Mouse (Mus musculus) neural tube, embryonic 15.5 days (tissue): Measurements from ENCODE around the gene Npc1l1. TPM values are rescaled to one million over a fixed set of nuclear protein-coding genes. Genes with fewer than 3 reads are reported as not detected.

ENCODE experiments used
- ATAC-seq: fragments of 200-750 bp; cut with Nextera tagmentation; 2 replicates; pipeline ENCODE4 v1.8.0; 2017; ENCODE audit warnings: mild to moderate bottlenecking, moderate TSS enrichment, moderate library complexity; ENCODE audit not compliant: low FRiP score
- H3K27ac ChIP-seq: fragments of 300-500 bp; sonication (generic); replicated peaks from 2 replicates; pipeline ENCODE4 v1.5.1; 2015; ENCODE audit warnings: mild to moderate bottlenecking, inconsistent platforms
- H3K27me3 ChIP-seq: fragments of 300-500 bp; sonication (generic); replicated peaks from 2 replicates; pipeline ENCODE4 v1.6.1; 2015; ENCODE audit warnings: inconsistent platforms
- H3K36me3 ChIP-seq: fragments of 300-500 bp; sonication (generic); 2 replicates; pipeline ENCODE4 v1.6.1; 2015; ENCODE audit warnings: inconsistent platforms
- H3K4me1 ChIP-seq: fragments of 300-500 bp; sonication (generic); 2 replicates; pipeline ENCODE4 v1.6.1; 2015; ENCODE audit warnings: inconsistent platforms
- H3K4me2 ChIP-seq: fragments of 300-500 bp; sonication (generic); 2 replicates; pipeline ENCODE4 v1.6.1; 2015; ENCODE audit warnings: inconsistent platforms, mild to moderate bottlenecking, moderate library complexity
- H3K4me3 ChIP-seq: fragments of 300-500 bp; sonication (generic); replicated peaks from 2 replicates; pipeline ENCODE4 v1.5.1; 2015; ENCODE audit warnings: mild to moderate bottlenecking, inconsistent platforms
- H3K9ac ChIP-seq: fragments of 300-500 bp; sonication (generic); replicated peaks from 2 replicates; pipeline ENCODE4 v1.6.1; 2015; ENCODE audit warnings: mild to moderate bottlenecking, inconsistent platforms
- H3K9me3 ChIP-seq: fragments of 300-500 bp; sonication (generic); replicated peaks from 2 replicates; pipeline ENCODE4 v1.6.1; 2016; ENCODE audit warnings: inconsistent platforms
- WGBS: fragments of 180-500 bp; shearing (Covaris S2); methylation state at CpG from one replicate; pipeline ENCODE4 v1.1.7; 2015; ENCODE audit warnings: mixed read lengths; 5-methylcytosine and 5-hydroxymethylcytosine counted together
- polyA plus RNA-seq: library from polyadenylated mRNA; unstranded; fragments of >200 nt; fragmentation: Nextera tagmentation; extraction: Ambion mirVana; gene quantifications from 2 replicates; pipeline ENCODE4 v1.2.1, GENCODE M21; 2015

The Npc1l1 gene
- polyA plus RNA-seq, 1 experiment from 2014 or later, result 0.09 TPM

- no peak for ATAC-seq
- H3K27me3 ChIP-seq, result no peaks in the 10 kb centered on the region
- H3K4me1 ChIP-seq, result peaks cover 29% of the 10 kb centered on the region
- no peaks in the 10 kb centered on the region for H3K9me3 ChIP-seq
- H3K4me2 ChIP-seq, result no peak overlapping the region
- WGBS, result 39% methylated on average over 8 of the region's 8 CpGs
- no peak overlapping the region for H3K9ac ChIP-seq
- no peak overlapping the region for H3K27ac ChIP-seq
- H3K36me3 ChIP-seq, result no peaks in the 10 kb centered on the region
- H3K4me3 ChIP-seq, result no peak overlapping the region
Observed at GRCm38 (mm10) chr11:6177781-6178420, 52.0 kb downstream of the Npc1l1 start.

- no peak overlapping the region for H3K4me3 ChIP-seq
- H3K36me3 ChIP-seq, result no peaks in the 10 kb centered on the region
- no peaks in the 10 kb centered on the region for H3K9me3 ChIP-seq
- no peak overlapping the region for H3K4me2 ChIP-seq
- no peak for ATAC-seq
- no peak overlapping the region for H3K9ac ChIP-seq
- H3K27me3 ChIP-seq, result no peaks in the 10 kb centered on the region
- WGBS, result 78% methylated on average over 1 of the region's 1 CpGs
- H3K27ac ChIP-seq, result no peak overlapping the region
- H3K4me1 ChIP-seq, result peaks cover 25% of the 10 kb centered on the region
Observed at GRCm38 (mm10) chr11:6175506-6175905, 54.4 kb downstream of the Npc1l1 start.

- Histone ChIP-seq H3K4me3 (no peak overlapping the region), H3K36me3 (no peaks in the 10 kb centered on the region), H3K4me1 (peaks cover 23% of the 10 kb centered on the region), H3K9me3 (no peaks in the 10 kb centered on the region), H3K27ac (no peak overlapping the region), H3K4me2 (no peak overlapping the region), H3K9ac (no peak overlapping the region), H3K27me3 (no peaks in the 10 kb centered on the region)
- ATAC-seq, result no peak
- WGBS, result 78% methylated on average over 7 of the region's 7 CpGs
Observed at GRCm38 (mm10) chr11:6174719-6175118, 55.2 kb downstream of the Npc1l1 start.

GRCm38 (mm10) chr11:6169041-6169663 is 60.8 kb downstream of the Npc1l1 start:
- Histone ChIP-seq H3K4me1 (peaks cover 4% of the 10 kb centered on the region; the same call in 1 of the 2 replicates), H3K4me2 (no peak overlapping the region), H3K27ac (no peak overlapping the region), H3K9ac (no peak overlapping the region), H3K27me3 (no peaks in the 10 kb centered on the region), H3K4me3 (no peak overlapping the region), H3K9me3 (no peaks in the 10 kb centered on the region), H3K36me3 (no peaks in the 10 kb centered on the region)
- 85% methylated on average over 2 of the region's 2 CpGs for WGBS
- ATAC-seq, result no peak

GRCm38 (mm10) chr11:6166351-6166750 is 63.6 kb downstream of the Npc1l1 start:
- Histone ChIP-seq H3K27ac (no peak overlapping the region), H3K9ac (no peak overlapping the region), H3K4me2 (no peak overlapping the region), H3K4me3 (no peak overlapping the region), H3K36me3 (no peaks in the 10 kb centered on the region), H3K4me1 (peaks cover 4% of the 10 kb centered on the region; the same call in 1 of the 2 replicates), H3K9me3 (no peaks in the 10 kb centered on the region), H3K27me3 (no peaks in the 10 kb centered on the region)
- WGBS, result 82% methylated on average over 12 of the region's 12 CpGs
- ATAC-seq, result no peak

- WGBS, result 93% methylated on average over 7 of the region's 7 CpGs
- no peaks in the 10 kb centered on the region for H3K9me3 ChIP-seq
Observed at GRCm38 (mm10) chr11:6165391-6166081, 64.4 kb downstream of the Npc1l1 start.

GRCm38 (mm10) chr11:6164781-6165180 is 65.2 kb downstream of the Npc1l1 start:
- no peaks in the 10 kb centered on the region for H3K36me3 ChIP-seq
- no peak for ATAC-seq
- WGBS, result 97% methylated on average over 7 of the region's 7 CpGs
- H3K4me3 ChIP-seq, result no peak overlapping the region
- no peak overlapping the region for H3K27ac ChIP-seq
- no peaks in the 10 kb centered on the region for H3K9me3 ChIP-seq
- no peak overlapping the region for H3K4me2 ChIP-seq
- H3K27me3 ChIP-seq, result no peaks in the 10 kb centered on the region
- peaks cover 4% of the 10 kb centered on the region; the same call in 1 of the 2 replicates for H3K4me1 ChIP-seq
- no peak overlapping the region for H3K9ac ChIP-seq

More at GRCm38 (mm10) chr11:6165391-6166081, 64.4 kb downstream of the Npc1l1 start:
- no peak overlapping the region for H3K27ac ChIP-seq
- H3K4me2 ChIP-seq, result no peak overlapping the region
- H3K36me3 ChIP-seq, result no peaks in the 10 kb centered on the region
- peaks cover 4% of the 10 kb centered on the region; the same call in 1 of the 2 replicates for H3K4me1 ChIP-seq
- H3K9ac ChIP-seq, result no peak overlapping the region
- no peaks in the 10 kb centered on the region for H3K27me3 ChIP-seq
- no peak for ATAC-seq
- H3K4me3 ChIP-seq, result no peak overlapping the region

- no peak for ATAC-seq
- no peaks in the 10 kb centered on the region for H3K9me3 ChIP-seq
- H3K27me3 ChIP-seq, result no peaks in the 10 kb centered on the region
- no peak overlapping the region for H3K27ac ChIP-seq
- H3K4me2 ChIP-seq, result no peak overlapping the region
- H3K9ac ChIP-seq, result no peak overlapping the region
- H3K4me1 ChIP-seq, result peaks cover 4% of the 10 kb centered on the region; the same call in 1 of the 2 replicates
- H3K4me3 ChIP-seq, result no peak overlapping the region
- no peaks in the 10 kb centered on the region for H3K36me3 ChIP-seq
- 91% methylated on average over 12 of the region's 12 CpGs for WGBS
Observed at GRCm38 (mm10) chr11:6163706-6164105, 66.2 kb downstream of the Npc1l1 start.

- peaks cover 4% of the 10 kb centered on the region; the same call in 1 of the 2 replicates for H3K4me1 ChIP-seq
- 95% methylated on average over 3 of the region's 3 CpGs for WGBS
- ATAC-seq, result no peak
- no peaks in the 10 kb centered on the region for H3K27me3 ChIP-seq
- no peak overlapping the region for H3K9ac ChIP-seq
- H3K4me2 ChIP-seq, result no peak overlapping the region
- no peaks in the 10 kb centered on the region for H3K36me3 ChIP-seq
- no peak overlapping the region for H3K27ac ChIP-seq
- H3K9me3 ChIP-seq, result no peaks in the 10 kb centered on the region
- no peak overlapping the region for H3K4me3 ChIP-seq
Observed at GRCm38 (mm10) chr11:6163062-6163461, 66.9 kb downstream of the Npc1l1 start.

GRCm38 (mm10) chr11:6161549-6161948 is 68.4 kb downstream of the Npc1l1 start:
- no peaks in the 10 kb centered on the region for H3K27me3 ChIP-seq
- H3K27ac ChIP-seq, result no peak overlapping the region
- ATAC-seq, result no peak
- no peak overlapping the region for H3K4me2 ChIP-seq
- no peaks in the 10 kb centered on the region for H3K36me3 ChIP-seq
- no peaks in the 10 kb centered on the region for H3K9me3 ChIP-seq
- no peak overlapping the region for H3K4me3 ChIP-seq
- peaks cover 6% of the 10 kb centered on the region for H3K4me1 ChIP-seq
- H3K9ac ChIP-seq, result no peak overlapping the region
